Mouse (Mus musculus) testis, adult 2 months (tissue): ENCODE data around the gene Timm17b. TPM values are rescaled to one million over a fixed set of nuclear protein-coding genes. Genes with fewer than 3 reads are reported as not detected.

Experiments used
- H3K27ac ChIP-seq: fragments of 200-500 bp; 2 replicates; pipeline ENCODE4 v1.5.1; 2012; ENCODE audit warnings: low read depth, low read length; ENCODE audit not compliant: control insufficient read depth, insufficient read depth
- H3K27me3 ChIP-seq: fragments of 200-500 bp; 2 replicates; pipeline ENCODE4 v1.6.1; 2012; ENCODE audit warnings: mild to moderate bottlenecking, low read length, moderate library complexity; ENCODE audit not compliant: control insufficient read depth, insufficient read depth
- H3K36me3 ChIP-seq: fragments of 200-500 bp; 2 replicates; pipeline ENCODE4 v1.6.1; 2012; ENCODE audit warnings: mild to moderate bottlenecking, low read length; ENCODE audit not compliant: control insufficient read depth, insufficient read depth
- H3K4me1 ChIP-seq: fragments of 200-500 bp; 2 replicates; pipeline ENCODE4 v1.6.1; 2012; ENCODE audit warnings: low read length; ENCODE audit not compliant: control insufficient read depth, insufficient read depth
- H3K4me3 ChIP-seq: fragments of 200-500 bp; 2 replicates; pipeline ENCODE4 v1.5.1; 2012; ENCODE audit warnings: low read depth, mild to moderate bottlenecking, low read length, moderate library complexity, mixed read lengths; ENCODE audit not compliant: control insufficient read depth
- CTCF ChIP-seq: fragments of 200-500 bp; IDR thresholded peaks from 2 replicates; pipeline ENCODE4 v1.5.1; 2012; ENCODE audit warnings: low read depth, mild to moderate bottlenecking, inconsistent platforms, low read length, moderate library complexity; ENCODE audit not compliant: control insufficient read depth, insufficient read depth, insufficient replicate concordance
- POLR2A ChIP-seq: fragments of 200-500 bp; IDR thresholded peaks from 2 replicates; pipeline ENCODE4 v1.6.1; 2012; ENCODE audit warnings: low read depth, mild to moderate bottlenecking, inconsistent platforms, low read length, moderate library complexity; ENCODE audit not compliant: control insufficient read depth
- polyA plus RNA-seq: library from polyadenylated mRNA; depleted of rRNA; stranded (reverse); fragments of >200 nt; gene quantifications from 2 replicates; pipeline ENCODE4 v1.2.3, GENCODE M21; 2012

Timm17b gene
- polyA plus RNA-seq, 1 experiment = 21.0 TPM

GRCm38 (mm10) chrX:7922032-7922431 is 22.9 kb downstream of the Timm17b start:
- TF ChIP-seq POLR2A (no peak), CTCF (no peak)
- no peaks in the 10 kb centered on the region for H3K36me3 ChIP-seq
- peaks cover 7% of the 10 kb centered on the region for H3K4me1 ChIP-seq
- peak overlapping the region; percentile 6; the same call in 1 of the 2 replicates for H3K27ac ChIP-seq
- no peaks in the 10 kb centered on the region for H3K27me3 ChIP-seq
- peak overlapping the region; percentile 55 for H3K4me3 ChIP-seq

DNA sequence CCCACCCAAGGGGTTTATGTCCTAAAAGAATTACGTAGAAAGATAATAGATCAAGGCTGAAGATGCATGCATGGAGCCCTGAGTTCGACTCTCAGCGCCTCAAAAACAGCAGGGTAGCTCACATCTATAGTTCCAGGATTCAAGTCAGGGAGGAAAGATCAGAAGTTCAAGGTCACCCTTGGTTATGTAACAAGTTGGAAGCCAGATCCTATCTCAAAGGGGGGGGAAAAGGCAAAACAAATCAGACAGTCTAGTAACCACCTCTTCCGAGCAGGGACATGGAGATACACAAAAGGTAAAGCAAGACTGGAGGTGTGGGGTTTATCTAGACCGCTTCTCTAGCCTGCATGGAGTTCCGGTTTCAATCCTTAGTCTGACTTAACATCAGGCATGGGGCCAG is 27.1 kb downstream of the Timm17b start:
- TF ChIP-seq CTCF = no peak
- no peak for TF ChIP-seq POLR2A
- Histone ChIP-seq H3K4me1 (peaks cover 18% of the 10 kb centered on the region), H3K27ac (no peak overlapping the region), H3K27me3 (no peaks in the 10 kb centered on the region), H3K36me3 (no peaks in the 10 kb centered on the region), H3K4me3 (no peak overlapping the region)

- Histone ChIP-seq H3K27ac (no peak overlapping the region), H3K4me3 (peak overlapping the region; percentile 29), H3K4me1 (peaks cover 15% of the 10 kb centered on the region), H3K27me3 (no peaks in the 10 kb centered on the region), H3K36me3 (no peaks in the 10 kb centered on the region)
- TF ChIP-seq CTCF (no peak), POLR2A (no peak)
Measured at GRCm38 (mm10) chrX:7927116-7927515, 28.0 kb downstream of the Timm17b start.

- Histone ChIP-seq H3K4me3 (peak within 1 kb of the TSS; percentile 29), H3K4me1 (peaks cover 12% of the 10 kb centered on the region), H3K36me3 (no peaks in the 10 kb centered on the region), H3K27me3 (no peaks in the 10 kb centered on the region), H3K27ac (no peak within 1 kb of the TSS; the same call in 1 of the 2 replicates)
- no peak for TF ChIP-seq CTCF
- TF ChIP-seq POLR2A = no peak
Measured at GRCm38 (mm10) chrX:7928270-7928790, 29.2 kb downstream of the Timm17b start, which contains the start of gene Eras. Eras (minus strand) TSS chrX:7928607.

- Histone ChIP-seq H3K4me1 (no peaks in the 10 kb centered on the region), H3K27me3 (no peaks in the 10 kb centered on the region), H3K4me3 (no peak overlapping the region), H3K27ac (no peak overlapping the region), H3K36me3 (no peaks in the 10 kb centered on the region)
- no peak for TF ChIP-seq CTCF
- no peak for TF ChIP-seq POLR2A
Measured at GRCm38 (mm10) chrX:7936874-7937273, 37.7 kb downstream of the Timm17b start.

DNA sequence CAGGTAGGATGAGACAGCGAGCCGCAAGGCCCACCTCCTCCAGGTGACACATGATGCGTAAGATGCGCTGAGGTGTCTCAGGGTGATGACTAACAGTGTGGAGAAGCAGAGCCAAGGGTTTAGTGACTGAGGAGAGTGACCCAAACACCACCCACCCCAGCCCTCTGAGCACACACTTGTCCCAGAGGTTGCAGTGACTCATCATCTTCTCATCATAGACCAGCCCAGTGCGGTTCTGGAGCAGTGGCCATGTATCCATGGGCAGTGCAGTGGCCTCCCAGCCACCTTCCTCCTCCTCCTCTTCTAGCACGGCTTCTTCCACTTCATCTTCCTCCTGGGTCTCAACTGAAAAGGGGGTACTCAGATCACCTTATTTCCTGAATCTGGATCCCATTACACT is 38.5 kb downstream of the Timm17b start:
- TF ChIP-seq POLR2A = no peak
- TF ChIP-seq CTCF = no peak
- Histone ChIP-seq H3K36me3 (no peaks in the 10 kb centered on the region), H3K27ac (no peak overlapping the region), H3K4me1 (no peaks in the 10 kb centered on the region), H3K4me3 (no peak overlapping the region), H3K27me3 (no peaks in the 10 kb centered on the region)

DNA sequence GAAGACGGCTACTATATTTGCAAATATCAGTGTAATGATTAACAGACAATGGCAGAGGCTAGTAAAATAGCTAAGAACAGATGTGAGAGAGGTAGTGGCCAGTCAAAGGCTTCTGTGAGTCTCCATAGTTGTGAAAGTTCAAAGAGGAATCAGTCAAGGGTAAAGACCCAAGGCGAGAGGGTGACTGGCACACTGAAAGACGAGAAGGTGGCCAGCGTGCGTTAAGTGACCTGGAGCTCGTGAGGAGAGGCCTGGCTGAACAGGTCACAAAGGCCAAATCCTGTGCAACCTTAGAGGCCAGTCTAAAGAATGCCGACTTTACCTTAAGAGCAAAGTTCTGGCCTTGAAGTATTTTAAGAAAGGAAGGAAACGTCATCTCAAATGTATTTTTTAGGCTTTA is 46.5 kb downstream of the Timm17b start:
- no peak for TF ChIP-seq POLR2A
- no peak for TF ChIP-seq CTCF
- H3K36me3 ChIP-seq = no peaks in the 10 kb centered on the region
- no peak overlapping the region for H3K27ac ChIP-seq
- no peak overlapping the region for H3K4me3 ChIP-seq
- H3K27me3 ChIP-seq = no peaks in the 10 kb centered on the region
- H3K4me1 ChIP-seq = peaks cover 9% of the 10 kb centered on the region
